Mouse (Mus musculus) heart, adult 2 months (tissue): ENCODE measurements around the gene Cdkl2.
A peak's percentile ranks its signal among the peaks of the same experiment; 100 is the strongest.

Source experiments
- CTCF ChIP-seq: fragments of 200-600 bp; IDR thresholded peaks from 2 replicates; pipeline ENCODE4 v1.8.1; 2022; ENCODE audit warnings: antibody characterized with exemption, mild to moderate bottlenecking, moderate library complexity
- POLR2A ChIP-seq: fragments of 200-500 bp; IDR thresholded peaks from 2 replicates; pipeline ENCODE4 v1.6.1; 2011; ENCODE audit warnings: mild to moderate bottlenecking, low read depth, low read length, control low read depth; ENCODE audit not compliant: insufficient read depth

DNA sequence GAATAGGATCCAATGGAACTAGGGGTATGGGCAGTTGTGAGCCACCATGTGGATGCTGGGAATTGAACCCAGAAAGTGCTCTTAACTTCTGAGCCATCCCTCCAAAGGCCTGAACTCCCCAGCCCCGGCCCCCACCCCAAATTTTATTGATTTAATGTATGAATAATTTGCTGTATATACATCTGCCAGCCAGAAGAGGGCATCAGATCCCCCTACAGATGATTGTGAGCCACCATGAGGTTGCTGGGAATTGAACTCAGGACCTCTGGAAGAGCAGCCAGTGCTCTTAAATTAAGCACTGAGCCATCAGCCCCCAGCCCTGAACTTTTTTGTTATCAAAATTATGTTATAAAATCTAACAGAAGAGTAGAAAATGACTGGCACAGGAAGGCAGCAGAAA, 32.6 kb upstream of the Cdkl2 start:
- TF ChIP-seq CTCF (peak; percentile 54), POLR2A (no peak)
